Mouse (Mus musculus): Measurements from ENCODE around the gene Bcl3. TPM values are rescaled to one million over a fixed set of nuclear protein-coding genes. Genes with fewer than 3 reads are reported as not detected.

Bcl3 gene
- polyA plus RNA-seq, 2 experiments from 2014 or later: 15.9 to 19.5 TPM

GRCm38 (mm10) chr7:19831837-19832236 is 9.3 kb upstream of the Bcl3 start:
- ATAC-seq: no peak

DNA sequence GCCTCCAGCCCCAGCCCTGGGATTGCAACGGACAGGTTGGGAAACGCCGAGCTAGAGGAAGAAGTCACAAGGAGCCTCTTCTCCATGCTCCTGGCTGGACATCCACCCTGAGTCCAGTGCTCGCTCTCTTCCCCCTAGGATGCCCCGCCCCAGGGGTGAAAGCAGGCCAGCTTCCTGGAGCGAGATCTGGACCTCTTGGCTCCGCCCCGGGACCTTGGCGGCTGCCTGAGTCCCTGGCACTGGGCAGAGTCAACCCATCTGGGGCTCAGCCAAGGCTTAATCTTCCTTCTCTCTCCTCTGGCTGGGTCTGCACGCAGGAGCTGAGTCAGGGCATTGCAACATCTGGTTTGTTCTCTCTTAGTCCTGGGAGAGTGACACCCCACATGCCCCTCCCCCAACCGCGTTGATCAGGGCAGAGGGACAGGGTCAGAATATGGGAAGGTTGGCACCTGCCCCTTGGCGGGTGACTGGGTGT is 8.1 kb upstream of the Bcl3 start:
- ATAC-seq: no peak

- ATAC-seq: no peak
Measured at GRCm38 (mm10) chr7:19829694-19830093, 7.1 kb upstream of the Bcl3 start.

GRCm38 (mm10) chr7:19826756-19827155 is 4.2 kb upstream of the Bcl3 start:
- no peak for ATAC-seq

DNA sequence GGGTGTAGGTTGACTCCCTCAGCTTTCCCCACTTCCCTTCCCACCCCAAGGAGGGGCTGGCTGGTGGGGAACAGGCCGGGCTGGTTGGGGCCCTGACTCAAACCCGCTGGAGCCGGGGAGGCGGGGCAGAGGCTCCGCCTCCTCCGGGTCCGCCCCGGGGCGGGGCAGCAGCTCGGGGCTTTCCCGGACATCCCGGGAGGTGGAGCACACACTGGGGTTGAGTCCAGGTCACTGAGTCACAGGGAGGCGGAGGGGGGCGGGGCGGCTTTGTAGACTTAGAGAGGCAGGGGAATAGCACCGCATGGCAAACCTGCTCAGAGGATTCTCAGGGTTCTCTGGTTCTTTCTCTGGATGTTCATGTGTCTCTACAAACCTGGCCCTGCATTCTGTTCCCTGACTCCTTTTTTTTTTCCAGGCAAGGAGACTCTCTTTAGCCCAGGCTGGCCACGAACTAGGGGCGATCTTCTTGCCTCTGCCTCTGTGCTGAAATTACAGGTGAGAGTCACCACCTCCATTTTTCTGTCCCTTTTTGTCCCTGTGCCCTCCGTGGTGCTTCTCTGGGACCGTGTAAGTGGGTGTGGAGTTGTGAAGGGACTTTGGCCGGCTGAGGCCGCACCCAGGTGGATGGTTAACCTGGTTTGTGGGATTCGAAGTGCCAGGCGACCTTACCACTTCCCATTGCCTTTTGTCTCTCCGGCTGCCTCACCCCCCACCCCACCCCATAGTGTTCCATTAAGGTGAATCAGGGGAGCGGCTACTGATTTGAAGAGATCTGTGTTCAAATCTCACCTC is 1.8 kb upstream of the Bcl3 start:
- ATAC-seq: peak; percentile 76

GRCm38 (mm10) chr7:19823256-19824181 is 949 bp upstream of the Bcl3 start:
- peak; percentile 8 for ATAC-seq

- ATAC-seq: no peak
Measured at GRCm38 (mm10) chr7:19822193-19822592, 377 bp downstream of the Bcl3 start.

DNA sequence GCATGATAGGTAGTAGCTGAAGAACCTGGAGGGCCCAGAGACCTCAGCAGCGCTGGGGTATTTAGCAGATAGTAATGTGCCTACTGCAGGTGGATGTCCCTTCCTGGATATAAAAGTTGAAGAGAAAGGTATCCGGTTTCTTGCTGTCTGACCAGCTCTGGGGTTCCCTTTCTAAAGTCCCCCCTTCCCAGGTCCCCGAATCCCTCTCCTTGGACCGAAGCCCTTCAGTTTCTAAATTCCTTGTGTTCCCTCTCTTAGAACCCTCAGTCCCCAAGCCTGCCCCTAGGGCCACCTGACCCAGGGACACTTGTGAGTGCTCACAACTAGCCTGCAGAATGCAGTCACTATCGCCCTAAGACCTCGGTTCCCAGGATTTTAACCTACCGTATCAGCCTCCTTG is 937 bp downstream of the Bcl3 start:
- ATAC-seq: no peak

GRCm38 (mm10) chr7:19820347-19821048 is 2.1 kb downstream of the Bcl3 start:
- ATAC-seq: no peak

DNA sequence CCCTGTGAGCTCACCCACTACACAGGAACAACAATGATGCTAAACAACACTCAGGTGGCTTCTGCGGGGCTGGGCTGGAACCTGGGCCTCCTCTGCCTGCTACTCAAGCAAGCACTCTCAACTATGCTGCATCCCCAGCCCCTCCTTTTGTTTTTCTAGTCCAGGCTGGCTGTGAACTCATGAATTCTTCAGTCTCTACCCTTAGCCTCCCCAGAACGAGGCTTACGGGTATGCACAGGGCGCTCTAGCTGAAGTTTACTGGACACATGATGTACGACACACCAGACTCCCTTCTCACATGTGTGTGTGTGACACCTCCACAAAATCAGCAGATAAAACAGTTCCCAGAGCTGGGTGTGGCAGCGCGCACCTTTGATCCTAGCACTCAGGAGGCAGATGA is 3.7 kb downstream of the Bcl3 start:
- no peak for ATAC-seq

- no peak for ATAC-seq
Measured at GRCm38 (mm10) chr7:19818440-19818839, 4.1 kb downstream of the Bcl3 start.

DNA sequence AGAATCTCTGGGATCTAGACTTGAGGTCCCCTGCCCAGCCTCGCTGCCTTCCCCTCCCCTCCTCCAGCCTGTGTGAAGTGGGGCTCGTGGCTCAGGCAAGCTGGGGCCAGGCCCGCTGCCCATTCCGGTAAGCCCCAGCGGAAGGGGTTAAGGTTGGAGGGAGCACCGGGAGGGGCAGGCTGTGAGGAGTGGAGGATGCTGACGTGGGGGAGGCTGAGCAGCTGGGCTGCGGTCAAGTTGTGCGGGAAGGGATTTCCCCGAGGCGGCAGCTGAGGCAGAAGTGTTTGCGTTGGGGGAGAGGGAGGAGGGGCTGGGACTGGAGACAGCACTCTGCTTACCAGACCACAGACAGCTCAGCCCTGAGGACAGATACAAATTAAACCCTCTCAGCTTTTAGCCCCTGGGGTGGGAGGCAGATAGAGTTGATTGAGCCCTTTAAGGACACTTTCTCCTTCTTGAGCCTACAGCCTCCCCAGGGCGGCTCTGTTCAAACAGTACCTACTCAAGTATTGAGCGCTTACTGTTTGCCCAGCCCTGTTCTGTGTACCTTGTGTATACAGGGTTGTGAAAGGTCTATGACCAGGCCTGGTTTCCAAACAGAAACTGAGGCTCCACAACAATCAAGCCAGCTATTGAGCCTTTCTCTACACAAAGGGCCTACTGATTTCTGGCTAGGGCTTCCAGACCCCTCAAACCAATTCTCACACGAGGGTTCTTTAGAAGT is 5.0 kb downstream of the Bcl3 start:
- peak; percentile 86 for ATAC-seq

GRCm38 (mm10) chr7:19816224-19816771 is 6.3 kb downstream of the Bcl3 start:
- no peak for ATAC-seq

GRCm38 (mm10) chr7:19815296-19816223 is 7.0 kb downstream of the Bcl3 start:
- peak; percentile 13 for ATAC-seq

DNA sequence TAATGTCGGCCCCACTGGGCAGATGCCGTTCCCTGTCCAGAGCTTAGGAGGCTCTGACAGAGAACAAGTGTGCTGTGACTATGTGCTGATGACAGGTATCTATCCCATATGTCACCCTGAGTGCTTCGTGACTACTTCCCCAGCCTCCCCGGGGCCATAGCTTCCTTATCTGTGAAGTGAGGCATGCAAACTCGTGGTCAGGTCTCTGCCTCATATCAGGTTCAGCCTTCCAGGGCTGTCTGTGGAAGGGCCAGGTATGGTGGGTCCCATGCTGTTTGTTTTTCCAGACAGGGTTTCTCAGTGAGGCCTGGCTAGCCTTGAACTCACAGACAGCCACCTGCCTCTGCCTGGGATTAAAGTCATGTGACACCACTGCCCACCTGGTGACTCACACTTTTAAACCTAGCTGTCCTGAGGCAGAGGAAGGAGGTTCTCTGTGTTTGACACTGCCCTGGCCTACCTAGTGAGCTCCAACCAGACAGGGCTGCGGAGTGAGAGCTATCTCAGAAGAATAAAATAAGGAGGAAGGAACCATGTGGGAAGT is 8.9 kb downstream of the Bcl3 start:
- no peak for ATAC-seq

DNA sequence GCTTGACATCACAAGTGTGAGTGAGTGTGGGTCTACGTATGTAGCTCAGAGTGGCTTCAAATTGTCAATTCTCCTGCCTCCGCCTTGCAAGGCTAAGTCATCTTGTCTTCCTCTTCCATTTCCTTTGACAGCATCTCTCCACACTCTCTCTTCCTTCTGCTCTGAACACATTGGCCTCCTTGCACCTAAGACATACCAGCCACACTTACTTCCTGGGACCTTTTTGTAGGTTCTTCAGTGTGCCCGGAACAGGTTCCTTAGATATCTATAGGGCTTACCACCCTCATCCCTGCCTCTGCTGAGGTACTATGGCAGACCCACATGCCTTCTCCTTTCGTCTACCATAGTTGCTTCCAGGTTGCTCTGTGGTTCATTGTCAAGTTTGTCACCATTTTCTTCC is 9.4 kb downstream of the Bcl3 start:
- no peak for ATAC-seq

DNA sequence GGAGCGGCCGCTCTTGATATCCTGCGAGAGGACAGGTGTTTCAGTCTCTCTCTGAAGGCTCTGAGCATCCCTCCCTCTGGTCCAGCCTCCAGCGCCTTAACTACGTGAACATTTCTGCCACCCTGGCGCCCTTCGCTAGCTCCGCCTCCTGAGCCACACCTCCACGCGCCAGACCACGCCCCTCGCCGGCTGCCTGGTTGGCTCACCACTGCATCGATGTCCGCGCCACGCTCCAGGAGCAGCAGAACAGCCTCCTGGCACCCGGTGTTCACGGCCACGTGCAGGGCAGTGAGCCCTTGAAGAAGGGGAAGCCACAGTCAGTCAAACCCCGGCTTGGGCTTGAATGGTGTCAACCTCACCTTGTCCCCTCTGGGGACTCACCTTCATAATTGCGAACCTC is 11.5 kb downstream of the Bcl3 start:
- ATAC-seq: no peak

GRCm38 (mm10) chr7:19809369-19809768 is 13.2 kb downstream of the Bcl3 start:
- no peak for ATAC-seq

- ATAC-seq: no peak
Measured at GRCm38 (mm10) chr7:19806356-19806969, 16.1 kb downstream of the Bcl3 start.

GRCm38 (mm10) chr7:19802995-19803394 is 19.6 kb downstream of the Bcl3 start:
- ATAC-seq: no peak

Measured in activated CD4-positive, CD25-positive, alpha-beta regulatory T cell, adult 4 months (primary cell).